Mouse (Mus musculus) thymus, adult 2 months (tissue): ENCODE results near the gene Prss45.

Experiments
- CTCF ChIP-seq: fragments of 200-500 bp; IDR thresholded peaks from 2 replicates; pipeline ENCODE4 v1.5.1; 2012; ENCODE audit warnings: mild to moderate bottlenecking, control low read depth, low read length, moderate library complexity, borderline replicate concordance; ENCODE audit not compliant: control insufficient read depth, poor library complexity, insufficient read depth; ENCODE audit errors: extremely low read depth
- POLR2A ChIP-seq: fragments of 200-500 bp; IDR thresholded peaks from 2 replicates; pipeline ENCODE4 v1.6.1; 2012; ENCODE audit warnings: mild to moderate bottlenecking, low read length, control low read depth, moderate library complexity; ENCODE audit not compliant: control insufficient read depth, poor library complexity, insufficient read depth; ENCODE audit errors: extremely low read depth

DNA sequence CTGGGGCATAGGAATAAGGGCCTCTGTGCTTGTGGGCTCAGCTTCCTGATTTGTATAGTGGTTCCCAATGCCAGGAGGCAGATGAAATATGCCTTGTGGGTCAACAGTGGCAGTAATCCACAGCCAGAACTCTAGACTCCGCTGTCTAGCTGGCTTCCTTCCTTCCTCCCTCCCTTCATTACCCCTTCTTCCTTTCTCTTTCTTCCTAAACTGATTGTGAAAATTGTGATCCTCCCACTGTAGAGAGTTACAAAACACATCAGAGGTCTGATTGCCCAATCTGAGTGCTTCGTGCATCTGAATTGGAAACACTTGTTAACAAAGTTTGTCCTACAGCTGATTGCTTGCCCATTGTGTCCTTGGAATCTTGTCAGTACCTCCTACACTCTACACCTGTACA is 7.0 kb downstream of the Prss45 start:
- no peak for TF ChIP-seq POLR2A
- no peak for TF ChIP-seq CTCF
